Mouse (Mus musculus) gastrocnemius, adult 8-10 months (tissue): ENCODE data around the gene Rnf31. TPM values are rescaled to one million over a fixed set of nuclear protein-coding genes. Genes with fewer than 3 reads are reported as not detected.

Experiments
- DNase-seq, 2 experiments: peaks; one replicate each; pipeline ENCODE4 v3.0.0; 2022; ENCODE audit warnings: low spot score in 2 of 2
- total RNA-seq, 4 experiments: library from RNA; stranded (reverse); gene quantifications; 2 replicates each; pipeline ENCODE4 v1.2.4; 2022

The Rnf31 gene
- total RNA-seq, 4 experiments from 2014 or later, result 14.8 to 18.7 (median 16.6) TPM

- peak; percentile 86 to 89 for DNase-seq
These were observed 12.4 kb downstream of the Rnf31 start for GRCm38 (mm10) chr14:55603633-55604576.

GRCm38 (mm10) chr14:55604823-55605222 is 13.3 kb downstream of the Rnf31 start:
- DNase-seq, result no peak

GRCm38 (mm10) chr14:55605743-55606459 is 14.4 kb downstream of the Rnf31 start:
- DNase-seq, result no peak

GRCm38 (mm10) chr14:55608339-55608738 is 16.8 kb downstream of the Rnf31 start:
- no peak for DNase-seq

GRCm38 (mm10) chr14:55613346-55613745 is 21.8 kb downstream of the Rnf31 start:
- DNase-seq, result no peak

- no peak for DNase-seq
These were observed 23.2 kb downstream of the Rnf31 start for GRCm38 (mm10) chr14:55614565-55615178.

GRCm38 (mm10) chr14:55615876-55616275 is 24.4 kb downstream of the Rnf31 start:
- no peak for DNase-seq

GRCm38 (mm10) chr14:55616844-55617243 is 25.3 kb downstream of the Rnf31 start:
- no peak for DNase-seq

GRCm38 (mm10) chr14:55617822-55618221 is 26.3 kb downstream of the Rnf31 start, which contains the start of gene Rec8:
Rec8 (plus strand) TSS chr14:55618037.
- no peak for DNase-seq

GRCm38 (mm10) chr14:55618486-55619195 is 27.1 kb downstream of the Rnf31 start:
- no peak for DNase-seq

- no peak for DNase-seq
These were observed 36.7 kb downstream of the Rnf31 start for GRCm38 (mm10) chr14:55628077-55628827.

GRCm38 (mm10) chr14:55629312-55629711 is 37.8 kb downstream of the Rnf31 start:
- peak; percentile 26 to 43 for DNase-seq

GRCm38 (mm10) chr14:55634874-55635522 is 43.5 kb downstream of the Rnf31 start:
- peak in 1 of 2 experiments; percentile 20 for DNase-seq

GRCm38 (mm10) chr14:55635523-55636007 is 44.1 kb downstream of the Rnf31 start, which contains the start of gene Ipo4:
Ipo4 (minus strand) TSS chr14:55635957.
- DNase-seq, result peak; percentile 65 to 69

GRCm38 (mm10) chr14:55637795-55638194 is 46.3 kb downstream of the Rnf31 start, which contains the start of gene Gm49378:
Gm49378 (minus strand) TSS chr14:55637895.
- no peak for DNase-seq

GRCm38 (mm10) chr14:55640816-55641215 is 49.3 kb downstream of the Rnf31 start:
- DNase-seq, result no peak

- DNase-seq, result no peak
These were observed 49.8 kb downstream of the Rnf31 start for GRCm38 (mm10) chr14:55641291-55641690.

GRCm38 (mm10) chr14:55642679-55643059 is 51.2 kb downstream of the Rnf31 start:
- no peak for DNase-seq
